Mouse (Mus musculus) right cerebral cortex, postnatal 4 days (tissue): ENCODE data around the gene Slc4a8.
"Not testable (repeated sequence)": the region's sequence is repeated elsewhere in the genome, so short reads cannot be mapped to it uniquely, and the experiment has no call there.

Source experiments
- DNase-seq: peaks from one replicate; pipeline ENCODE4 v3.0.0-alpha.2; 2022

Gene Slc4a8

GRCm38 (mm10) chr15:100746478-100747120 lies 14.9 kb upstream of the Slc4a8 start:
- no peak for DNase-seq

- no peak for DNase-seq
These were observed 14.2 kb upstream of the Slc4a8 start for GRCm38 (mm10) chr15:100747121-100747963.

- DNase-seq = no peak
These were observed 13.0 kb upstream of the Slc4a8 start for GRCm38 (mm10) chr15:100748584-100748983.

GRCm38 (mm10) chr15:100749751-100750538 lies 11.6 kb upstream of the Slc4a8 start:
- no peak for DNase-seq

GRCm38 (mm10) chr15:100752439-100752838 lies 9.1 kb upstream of the Slc4a8 start:
- DNase-seq = no peak

GRCm38 (mm10) chr15:100753045-100753444 lies 8.5 kb upstream of the Slc4a8 start:
- DNase-seq = no peak

- DNase-seq = no peak
These were observed 7.5 kb upstream of the Slc4a8 start for GRCm38 (mm10) chr15:100754041-100754440.

- DNase-seq = no peak
These were observed 6.6 kb upstream of the Slc4a8 start for GRCm38 (mm10) chr15:100754805-100755497.

- DNase-seq = no peak
These were observed 6.1 kb upstream of the Slc4a8 start for GRCm38 (mm10) chr15:100755498-100755859.

GRCm38 (mm10) chr15:100755881-100756624 lies 5.5 kb upstream of the Slc4a8 start:
- peak; percentile 50 for DNase-seq

GRCm38 (mm10) chr15:100757527-100757978 lies 4.0 kb upstream of the Slc4a8 start:
- DNase-seq = peak; percentile 48

- DNase-seq = no peak
These were observed 2.3 kb upstream of the Slc4a8 start for GRCm38 (mm10) chr15:100759286-100759685.

- no peak for DNase-seq
These were observed 520 bp upstream of the Slc4a8 start for GRCm38 (mm10) chr15:100761036-100761418.

GRCm38 (mm10) chr15:100762649-100763048 lies 1.1 kb downstream of the Slc4a8 start:
- no peak for DNase-seq

GRCm38 (mm10) chr15:100764163-100764951 lies 2.8 kb downstream of the Slc4a8 start:
- DNase-seq = no peak

- DNase-seq = no peak
These were observed 5.3 kb downstream of the Slc4a8 start for GRCm38 (mm10) chr15:100766826-100767225.

- no peak for DNase-seq
These were observed 6.3 kb downstream of the Slc4a8 start for GRCm38 (mm10) chr15:100767851-100768250.

- not testable (repeated sequence) for DNase-seq
These were observed 7.5 kb downstream of the Slc4a8 start for GRCm38 (mm10) chr15:100769023-100769422.

- no peak for DNase-seq
These were observed 8.8 kb downstream of the Slc4a8 start for GRCm38 (mm10) chr15:100770338-100770737.

GRCm38 (mm10) chr15:100772685-100773084 lies 11.1 kb downstream of the Slc4a8 start:
- no peak for DNase-seq

- not testable (repeated sequence) for DNase-seq
These were observed 12.3 kb downstream of the Slc4a8 start for GRCm38 (mm10) chr15:100773859-100774258.
